Mouse (Mus musculus) kidney, postnatal 14 days (tissue): ENCODE data around the gene Dnase1l2.
A peak's percentile ranks its signal among the peaks of the same experiment; 100 is the strongest.
"Not testable (repeated sequence)": the region's sequence is repeated elsewhere in the genome, so short reads cannot be mapped to it uniquely, and the experiment has no call there.

ENCODE experiments used
- DNase-seq: peaks from one replicate; pipeline ENCODE4 v3.0.0; 2022; ENCODE audit warnings: mixed read lengths

The Dnase1l2 gene

GRCm38 (mm10) chr17:24470701-24471527, 28.0 kb upstream of the Dnase1l2 start:
- peak; percentile 54 for DNase-seq

- peak; percentile 99 for DNase-seq
Measured at GRCm38 (mm10) chr17:24469910-24470602, 27.2 kb upstream of the Dnase1l2 start, which contains the start of the genes E4f1 and Pgp. E4f1 (minus strand) TSS chr17:24470313. Pgp (plus strand) TSS chr17:24470392.

- no peak for DNase-seq
Measured at GRCm38 (mm10) chr17:24469336-24469909, 26.5 kb upstream of the Dnase1l2 start.

- no peak for DNase-seq
Measured at GRCm38 (mm10) chr17:24468636-24469246, 25.8 kb upstream of the Dnase1l2 start.

- no peak for DNase-seq
Measured at GRCm38 (mm10) chr17:24463374-24464133, 20.6 kb upstream of the Dnase1l2 start.

GRCm38 (mm10) chr17:24462932-24463331, 20.0 kb upstream of the Dnase1l2 start:
- no peak for DNase-seq

- DNase-seq: no peak
Measured at GRCm38 (mm10) chr17:24461580-24461979, 18.7 kb upstream of the Dnase1l2 start.

- DNase-seq: not testable (repeated sequence)
Measured at GRCm38 (mm10) chr17:24455523-24456206, 12.8 kb upstream of the Dnase1l2 start.

- peak; percentile 100 for DNase-seq
Measured at GRCm38 (mm10) chr17:24454756-24455522, 12.0 kb upstream of the Dnase1l2 start.

GRCm38 (mm10) chr17:24454218-24454755, 11.4 kb upstream of the Dnase1l2 start:
- no peak for DNase-seq

GRCm38 (mm10) chr17:24453372-24453771, 10.5 kb upstream of the Dnase1l2 start:
- DNase-seq: no peak

GRCm38 (mm10) chr17:24451220-24451619, 8.3 kb upstream of the Dnase1l2 start:
- no peak for DNase-seq

GRCm38 (mm10) chr17:24449507-24449906, 6.6 kb upstream of the Dnase1l2 start:
- DNase-seq: no peak

GRCm38 (mm10) chr17:24446590-24446989, 3.7 kb upstream of the Dnase1l2 start:
- no peak for DNase-seq

- peak; percentile 47 for DNase-seq
Measured at GRCm38 (mm10) chr17:24443409-24443808, 504 bp upstream of the Dnase1l2 start.

GRCm38 (mm10) chr17:24442107-24442506, 798 bp downstream of the Dnase1l2 start:
- DNase-seq: no peak

- no peak for DNase-seq
Measured at GRCm38 (mm10) chr17:24441148-24441547, 1.8 kb downstream of the Dnase1l2 start.

- DNase-seq: no peak
Measured at GRCm38 (mm10) chr17:24440377-24440776, 2.5 kb downstream of the Dnase1l2 start.

GRCm38 (mm10) chr17:24437016-24437415, 5.9 kb downstream of the Dnase1l2 start:
- DNase-seq: peak; percentile 52

GRCm38 (mm10) chr17:24429201-24429983, 13.5 kb downstream of the Dnase1l2 start:
- peak; percentile 58 for DNase-seq
